Mouse (Mus musculus) megakaryocyte, embryonic 14.5 days (primary cell): ENCODE measurements around the gene Cacng1. TPM values are rescaled to one million over a fixed set of nuclear protein-coding genes. Genes with fewer than 3 reads are reported as not detected.

Experiments
- H3K27me3 ChIP-seq: replicated peaks from 2 replicates; pipeline ENCODE3; 2012; ENCODE audit warnings: inconsistent platforms
- H3K36me3 ChIP-seq: replicated peaks from 2 replicates; pipeline ENCODE3; 2012; ENCODE audit warnings: low read length, inconsistent platforms, mixed read lengths
- H3K4me1 ChIP-seq: 2 replicates; pipeline ENCODE4 v1.6.1; 2012; ENCODE audit warnings: inconsistent platforms
- H3K4me3 ChIP-seq: replicated peaks from 2 replicates; pipeline ENCODE3; 2012; ENCODE audit warnings: moderate library complexity, mild to moderate bottlenecking, inconsistent platforms
- H3K9me3 ChIP-seq: 2 replicates; pipeline ENCODE4 v1.6.1; 2012; ENCODE audit warnings: inconsistent platforms
- FLI1 ChIP-seq: IDR thresholded peaks from 2 replicates; pipeline ENCODE4 v1.6.1; 2012; ENCODE audit warnings: low read length, inconsistent platforms, mixed read lengths
- GATA1 ChIP-seq: IDR thresholded peaks from 3 replicates; pipeline ENCODE4 v1.6.1; 2012; ENCODE audit warnings: mixed read lengths, low read length, inconsistent platforms, borderline replicate concordance
- polyA plus RNA-seq: library from polyadenylated mRNA; stranded (reverse); fragments of >175 nt; gene quantifications from 2 replicates; pipeline ENCODE4 v1.2.3, GENCODE M21; 2012; ENCODE audit warnings: low replicate concordance; ENCODE audit not compliant: insufficient read depth

Gene Cacng1
- polyA plus RNA-seq, 1 experiment = not detected

DNA sequence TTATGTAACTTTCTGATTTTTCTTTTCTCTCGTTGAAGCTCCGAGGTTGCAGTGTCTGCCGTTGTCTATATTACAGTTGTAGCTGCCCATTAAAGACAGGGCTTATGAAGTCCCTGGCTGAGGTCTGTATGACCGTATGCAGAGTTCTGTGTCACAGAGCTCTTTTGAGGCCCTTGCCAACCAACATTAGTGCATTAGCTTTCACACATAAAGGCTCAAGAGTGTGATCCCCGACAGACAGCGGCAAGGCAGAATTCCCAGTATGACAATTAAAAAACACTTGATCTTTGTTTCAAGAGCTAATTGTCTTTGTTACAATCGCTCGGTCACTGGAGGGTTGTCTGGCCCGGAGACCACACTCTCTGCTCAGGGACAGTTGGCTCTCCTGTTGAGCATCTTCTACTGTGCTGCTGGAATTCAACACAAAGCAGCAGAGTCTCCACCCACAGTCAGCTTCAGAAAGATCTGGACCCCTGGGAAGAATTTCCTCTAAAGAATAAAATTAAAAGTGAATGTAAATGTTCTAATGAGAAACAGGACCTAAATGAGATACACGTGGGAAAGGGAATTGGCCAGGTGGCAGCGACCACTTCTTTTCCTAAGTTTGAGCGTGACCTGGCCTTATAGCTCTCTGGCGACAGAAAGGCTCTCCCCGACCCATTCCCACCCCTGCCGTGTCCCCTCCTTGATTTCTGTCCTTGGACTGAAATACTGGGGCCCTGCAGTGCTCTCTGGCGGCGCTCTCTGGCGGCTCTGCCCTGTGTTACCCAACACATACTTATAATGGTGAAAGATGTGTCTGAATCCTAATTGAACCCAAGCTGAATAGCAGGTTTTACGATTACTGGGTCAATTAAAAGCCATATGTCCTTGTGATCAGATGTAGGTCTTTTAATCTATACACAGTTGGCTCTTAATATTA lies 32.5 kb downstream of the Cacng1 start:
- TF ChIP-seq FLI1 (no peak), GATA1 (no peak)
- no peaks in the 10 kb centered on the region for H3K27me3 ChIP-seq
- H3K4me3 ChIP-seq = no peak overlapping the region
- H3K9me3 ChIP-seq = peaks cover 16% of the 10 kb centered on the region
- peaks cover 38% of the 10 kb centered on the region for H3K4me1 ChIP-seq
- peaks cover 88% of the 10 kb centered on the region for H3K36me3 ChIP-seq

DNA sequence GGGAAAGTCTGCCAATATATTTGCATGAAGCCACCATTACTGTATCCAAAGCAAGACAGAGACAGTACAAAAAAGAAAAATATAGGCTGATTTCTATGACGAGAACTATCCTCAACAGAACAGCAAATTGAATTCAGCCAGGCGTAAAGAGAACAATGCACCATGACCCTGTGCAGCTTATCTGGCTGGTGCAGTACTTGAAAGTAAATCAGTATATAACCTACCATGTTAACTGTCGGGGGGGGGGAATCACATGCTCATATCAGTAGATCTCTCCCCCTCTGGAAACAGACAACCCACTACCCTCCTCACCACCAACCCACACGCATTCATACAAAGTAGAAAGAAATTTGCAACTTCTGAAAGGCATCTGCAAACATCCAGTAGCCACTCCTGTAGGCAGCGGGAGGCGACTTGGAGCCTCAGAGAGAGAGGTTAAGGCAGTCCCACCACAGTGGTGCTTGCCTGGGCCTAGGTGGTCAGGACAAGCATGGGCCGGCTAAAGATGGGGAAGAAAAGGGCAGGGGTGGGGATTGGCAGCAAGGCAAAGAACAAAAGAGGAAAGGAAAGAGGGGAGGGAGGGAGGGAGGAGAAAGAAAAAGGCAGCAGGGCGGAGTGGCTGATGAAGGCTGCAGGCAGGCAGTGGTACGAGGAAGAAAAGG lies 33.5 kb downstream of the Cacng1 start:
- peaks cover 28% of the 10 kb centered on the region for H3K4me1 ChIP-seq

GRCm38 (mm10) chr11:107676207-107676940 lies 39.9 kb downstream of the Cacng1 start:
- H3K4me3 ChIP-seq = no peak overlapping the region
- no peak for TF ChIP-seq FLI1
- TF ChIP-seq GATA1 = no peak
- no peaks in the 10 kb centered on the region for H3K27me3 ChIP-seq

More for the DNA sequence above, 33.5 kb downstream of the Cacng1 start:
- TF ChIP-seq GATA1 = no peak
- TF ChIP-seq FLI1 = no peak
- Histone ChIP-seq H3K27me3 (no peaks in the 10 kb centered on the region), H3K4me3 (no peak overlapping the region), H3K9me3 (peaks cover 10% of the 10 kb centered on the region), H3K36me3 (peaks cover 88% of the 10 kb centered on the region)

DNA sequence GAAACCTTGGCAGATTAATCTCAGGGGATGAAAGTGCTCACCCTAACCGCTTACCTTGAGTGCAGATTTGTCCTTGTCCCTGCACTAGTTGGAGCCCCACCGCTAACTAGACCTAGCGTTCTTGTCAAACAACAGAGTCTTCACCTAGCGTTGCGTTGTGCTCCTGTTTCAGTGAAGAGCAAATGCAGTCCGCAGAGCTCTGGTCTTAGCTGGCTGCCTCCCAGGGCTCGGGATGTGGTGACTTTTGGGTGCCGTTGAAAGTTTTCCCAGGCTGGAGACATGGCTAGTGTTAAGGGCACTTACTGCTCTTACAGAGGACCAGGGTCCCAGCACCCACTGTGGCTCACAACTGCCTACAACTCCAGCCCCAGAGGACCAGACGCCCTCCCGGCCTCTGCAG lies 41.1 kb downstream of the Cacng1 start:
- Histone ChIP-seq H3K27me3 (no peaks in the 10 kb centered on the region), H3K36me3 (peaks cover 87% of the 10 kb centered on the region), H3K4me3 (no peak overlapping the region), H3K4me1 (peaks cover 24% of the 10 kb centered on the region), H3K9me3 (no peaks in the 10 kb centered on the region; the same call in 1 of the 2 replicates)
- no peak for TF ChIP-seq GATA1

More at GRCm38 (mm10) chr11:107676207-107676940, 39.9 kb downstream of the Cacng1 start:
- H3K36me3 ChIP-seq = peaks cover 85% of the 10 kb centered on the region
- H3K9me3 ChIP-seq = no peaks in the 10 kb centered on the region; the same call in 1 of the 2 replicates
- H3K4me1 ChIP-seq = peaks cover 30% of the 10 kb centered on the region

DNA sequence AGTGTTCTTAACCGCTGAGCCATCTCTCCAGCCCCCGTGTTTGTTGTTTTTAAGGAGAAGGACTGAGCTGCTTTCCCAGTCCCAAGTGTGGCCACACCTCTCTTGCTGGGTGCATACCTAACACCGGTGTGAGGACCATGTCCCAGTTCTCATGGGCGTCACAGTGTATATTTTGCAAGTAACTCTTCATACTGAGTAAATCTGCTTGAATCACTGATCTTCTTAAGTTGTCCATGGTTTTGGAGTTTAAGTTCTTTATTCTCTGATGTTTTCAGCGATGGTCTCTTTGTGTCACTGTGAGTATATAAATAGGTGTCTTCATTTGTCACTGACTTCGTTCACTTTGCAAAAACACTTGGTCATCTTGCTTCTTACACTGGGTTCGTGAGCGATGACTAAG lies 41.7 kb downstream of the Cacng1 start:
- TF ChIP-seq FLI1 = no peak
- no peak for TF ChIP-seq GATA1
- peaks cover 91% of the 10 kb centered on the region for H3K36me3 ChIP-seq

GRCm38 (mm10) chr11:107674006-107674405 lies 42.3 kb downstream of the Cacng1 start:
- Histone ChIP-seq H3K4me1 (peaks cover 24% of the 10 kb centered on the region), H3K36me3 (peaks cover 96% of the 10 kb centered on the region), H3K27me3 (no peaks in the 10 kb centered on the region), H3K9me3 (no peaks in the 10 kb centered on the region; the same call in 1 of the 2 replicates), H3K4me3 (no peak overlapping the region)
- TF ChIP-seq GATA1 (no peak), FLI1 (no peak)

More for the DNA sequence above, 41.7 kb downstream of the Cacng1 start:
- Histone ChIP-seq H3K4me1 (peaks cover 24% of the 10 kb centered on the region), H3K9me3 (no peaks in the 10 kb centered on the region; the same call in 1 of the 2 replicates), H3K27me3 (no peaks in the 10 kb centered on the region), H3K4me3 (no peak overlapping the region)

- H3K9me3 ChIP-seq = no peaks in the 10 kb centered on the region
- TF ChIP-seq FLI1 (no peak), GATA1 (no peak)
- peaks cover 100% of the 10 kb centered on the region for H3K36me3 ChIP-seq
- peaks cover 8% of the 10 kb centered on the region for H3K4me1 ChIP-seq
- H3K4me3 ChIP-seq = no peak overlapping the region
- no peaks in the 10 kb centered on the region for H3K27me3 ChIP-seq
Measured at GRCm38 (mm10) chr11:107668977-107669376, 47.3 kb downstream of the Cacng1 start.

DNA sequence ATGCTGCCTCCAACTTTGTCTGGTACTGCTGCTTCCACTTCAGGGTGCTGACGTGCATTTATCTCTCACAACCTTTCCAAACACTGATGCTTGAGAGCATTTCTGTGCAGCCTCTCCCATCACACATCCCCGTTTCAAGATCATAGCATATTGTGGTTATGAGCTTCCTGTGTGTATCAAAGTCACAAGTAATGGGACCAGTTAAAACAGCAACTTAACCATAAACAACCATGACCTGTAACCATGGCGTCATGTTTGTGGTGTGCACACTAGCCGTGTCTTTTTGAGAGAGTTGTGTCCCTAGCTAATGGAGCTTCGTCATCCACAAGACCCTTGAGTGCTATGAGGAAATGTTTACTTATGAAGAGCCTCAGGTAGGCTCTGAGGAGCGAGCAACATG lies 48.1 kb downstream of the Cacng1 start:
- Histone ChIP-seq H3K27me3 (no peaks in the 10 kb centered on the region), H3K9me3 (no peaks in the 10 kb centered on the region), H3K4me3 (no peak overlapping the region), H3K4me1 (peaks cover 8% of the 10 kb centered on the region), H3K36me3 (peaks cover 100% of the 10 kb centered on the region)
- no peak for TF ChIP-seq GATA1
- no peak for TF ChIP-seq FLI1

GRCm38 (mm10) chr11:107667542-107667941 lies 48.8 kb downstream of the Cacng1 start:
- peaks cover 100% of the 10 kb centered on the region for H3K36me3 ChIP-seq
- TF ChIP-seq FLI1 = no peak
- no peak for TF ChIP-seq GATA1

More at GRCm38 (mm10) chr11:107667542-107667941, 48.8 kb downstream of the Cacng1 start:
- Histone ChIP-seq H3K27me3 (no peaks in the 10 kb centered on the region), H3K4me3 (no peak overlapping the region), H3K9me3 (no peaks in the 10 kb centered on the region), H3K4me1 (peaks cover 8% of the 10 kb centered on the region)
